Mouse (Mus musculus) neural tube, embryonic 12.5 days (tissue): ENCODE measurements around the gene Dgki. TPM values are rescaled to one million over a fixed set of nuclear protein-coding genes. Genes with fewer than 3 reads are reported as not detected.

ENCODE experiments used
- ATAC-seq: fragments of 200-750 bp; cut with Nextera tagmentation; 2 replicates; pipeline ENCODE4 v1.8.0; 2017; ENCODE audit warnings: low read depth, mild to moderate bottlenecking, moderate TSS enrichment, moderate library complexity; ENCODE audit not compliant: low FRiP score
- H3K27ac ChIP-seq: fragments of 300-500 bp; sonication (generic); 2 replicates; pipeline ENCODE4 v1.5.1; 2016
- H3K27me3 ChIP-seq: fragments of 300-500 bp; sonication (generic); replicated peaks from 2 replicates; pipeline ENCODE4 v1.6.1; 2016; ENCODE audit warnings: mild to moderate bottlenecking
- H3K36me3 ChIP-seq: fragments of 300-500 bp; sonication (generic); 2 replicates; pipeline ENCODE4 v1.6.1; 2016; ENCODE audit warnings: mild to moderate bottlenecking
- H3K4me1 ChIP-seq: fragments of 300-500 bp; sonication (generic); 2 replicates; pipeline ENCODE4 v1.6.1; 2016
- H3K4me2 ChIP-seq: fragments of 300-500 bp; sonication (generic); replicated peaks from 2 replicates; pipeline ENCODE4 v1.6.1; 2016; ENCODE audit warnings: mild to moderate bottlenecking
- H3K4me3 ChIP-seq: fragments of 300-500 bp; sonication (generic); 2 replicates; pipeline ENCODE4 v1.5.1; 2016
- H3K9ac ChIP-seq: fragments of 300-500 bp; sonication (generic); 2 replicates; pipeline ENCODE4 v1.6.1; 2016; ENCODE audit warnings: mild to moderate bottlenecking
- H3K9me3 ChIP-seq: fragments of 300-500 bp; sonication (generic); 2 replicates; pipeline ENCODE4 v1.6.1; 2016; ENCODE audit warnings: mild to moderate bottlenecking
- WGBS: fragments of 180-500 bp; shearing (Covaris S2); methylation state at CpG from one replicate; pipeline ENCODE4 v1.1.7; 2016; 5-methylcytosine and 5-hydroxymethylcytosine counted together
- polyA plus RNA-seq: library from polyadenylated mRNA; unstranded; fragments of >200 nt; fragmentation: Nextera tagmentation; extraction: Ambion mirVana; gene quantifications from 2 replicates; pipeline ENCODE4 v1.2.1, GENCODE M21; 2016

The Dgki gene
- polyA plus RNA-seq, 1 experiment from 2014 or later = 4.9 TPM

DNA sequence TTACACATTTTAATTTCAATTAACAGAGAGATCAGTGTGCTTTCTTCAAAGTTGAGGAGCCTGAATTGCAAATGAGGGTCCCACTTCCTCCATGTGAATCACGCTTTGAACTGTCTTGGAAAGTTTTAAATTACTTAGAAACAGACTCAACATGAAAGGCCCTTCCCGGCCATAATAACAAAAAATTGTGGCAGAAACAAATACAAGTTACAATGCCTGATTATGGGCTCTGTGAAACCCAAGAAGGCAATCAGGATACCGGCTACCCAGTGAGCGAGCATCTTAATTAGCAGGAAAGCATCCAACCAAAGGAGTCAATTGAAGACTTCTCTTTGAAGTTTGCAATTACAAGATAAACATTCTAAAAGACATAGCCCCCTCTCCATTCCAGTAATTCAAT lies 292.4 kb downstream of the Dgki start:
- H3K4me1 ChIP-seq = no peaks in the 10 kb centered on the region
- WGBS = 13% methylated on average over 4 of the region's 4 CpGs
- no peak overlapping the region for H3K4me2 ChIP-seq
- no peaks in the 10 kb centered on the region for H3K9me3 ChIP-seq
- H3K27me3 ChIP-seq = no peaks in the 10 kb centered on the region
- H3K4me3 ChIP-seq = no peak overlapping the region
- H3K9ac ChIP-seq = no peak overlapping the region
- no peak overlapping the region for H3K27ac ChIP-seq
- ATAC-seq = no peak
- no peaks in the 10 kb centered on the region for H3K36me3 ChIP-seq

DNA sequence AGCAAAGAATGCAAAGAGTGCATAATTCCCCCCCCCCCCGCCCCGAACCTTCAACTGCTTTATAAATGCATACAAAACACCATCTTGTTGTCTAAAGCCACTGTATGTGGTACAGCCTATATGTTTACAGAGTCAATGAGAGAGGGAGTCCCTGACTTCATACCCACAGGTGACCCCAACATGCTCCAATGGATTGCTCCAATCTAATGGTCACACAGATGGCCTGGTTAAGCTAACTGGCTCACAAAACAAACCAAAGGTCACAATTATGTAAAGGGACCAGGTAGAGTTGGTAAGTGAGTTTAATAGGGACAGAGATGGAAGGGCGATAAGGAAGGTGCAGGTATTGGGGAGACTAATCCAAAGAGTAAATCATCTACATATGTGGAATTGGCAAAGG lies 295.1 kb downstream of the Dgki start:
- Histone ChIP-seq H3K27me3 (no peaks in the 10 kb centered on the region), H3K4me3 (no peak overlapping the region), H3K4me2 (no peak overlapping the region), H3K9me3 (no peaks in the 10 kb centered on the region), H3K36me3 (no peaks in the 10 kb centered on the region), H3K9ac (no peak overlapping the region), H3K4me1 (no peaks in the 10 kb centered on the region), H3K27ac (no peak overlapping the region)
- 96% methylated on average over 3 of the region's 3 CpGs for WGBS
- ATAC-seq = no peak

DNA sequence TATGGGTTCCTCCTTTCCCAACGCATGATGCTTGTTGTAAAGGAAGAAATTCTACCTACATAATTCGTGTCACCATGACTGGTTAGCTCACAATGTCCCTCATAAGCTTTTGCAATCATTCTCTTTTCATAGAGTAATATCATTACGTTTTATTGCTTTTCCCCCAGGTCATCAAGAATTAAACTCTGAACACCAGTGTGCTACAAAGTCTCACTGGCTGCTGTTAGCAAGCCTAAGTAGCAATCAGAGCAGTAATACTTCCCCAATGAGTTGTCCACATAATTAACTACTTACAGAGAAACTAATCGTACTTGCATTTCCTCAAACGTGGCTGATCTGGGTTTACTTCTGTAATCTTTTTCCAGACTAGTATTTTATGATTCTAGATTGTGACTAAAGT lies 296.7 kb downstream of the Dgki start:
- ATAC-seq = no peak
- 67% methylated on average over 5 of the region's 5 CpGs for WGBS

DNA sequence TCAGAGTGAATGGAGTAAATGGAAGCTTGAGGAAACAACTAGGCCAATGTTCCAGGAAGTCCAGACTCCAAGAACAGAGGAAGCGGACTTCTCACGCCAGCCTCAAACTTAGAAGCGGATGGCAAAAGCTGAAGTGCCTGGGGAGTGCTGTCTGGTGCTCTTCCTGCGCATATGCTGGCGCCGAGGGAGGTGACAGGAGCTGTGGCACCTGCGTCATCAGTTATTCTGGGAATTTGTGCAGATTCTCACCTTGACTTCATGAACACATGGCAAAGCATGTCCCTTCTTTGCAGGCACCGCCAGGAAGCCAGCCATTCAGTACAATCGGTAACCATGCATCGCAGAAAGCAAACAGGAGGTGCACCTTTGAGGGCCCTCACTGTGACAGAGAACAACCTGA lies 301.0 kb downstream of the Dgki start:
- Histone ChIP-seq H3K9me3 (no peaks in the 10 kb centered on the region), H3K9ac (no peak overlapping the region), H3K27me3 (no peaks in the 10 kb centered on the region), H3K27ac (no peak overlapping the region), H3K4me3 (no peak overlapping the region), H3K4me2 (no peak overlapping the region), H3K36me3 (no peaks in the 10 kb centered on the region), H3K4me1 (no peaks in the 10 kb centered on the region)
- 89% methylated on average over 10 of the region's 10 CpGs for WGBS
- no peak for ATAC-seq

More for the DNA sequence above, 296.7 kb downstream of the Dgki start:
- Histone ChIP-seq H3K27me3 (no peaks in the 10 kb centered on the region), H3K9ac (no peak overlapping the region), H3K4me2 (no peak overlapping the region), H3K36me3 (no peaks in the 10 kb centered on the region), H3K4me3 (no peak overlapping the region), H3K4me1 (no peaks in the 10 kb centered on the region), H3K9me3 (no peaks in the 10 kb centered on the region), H3K27ac (no peak overlapping the region)

DNA sequence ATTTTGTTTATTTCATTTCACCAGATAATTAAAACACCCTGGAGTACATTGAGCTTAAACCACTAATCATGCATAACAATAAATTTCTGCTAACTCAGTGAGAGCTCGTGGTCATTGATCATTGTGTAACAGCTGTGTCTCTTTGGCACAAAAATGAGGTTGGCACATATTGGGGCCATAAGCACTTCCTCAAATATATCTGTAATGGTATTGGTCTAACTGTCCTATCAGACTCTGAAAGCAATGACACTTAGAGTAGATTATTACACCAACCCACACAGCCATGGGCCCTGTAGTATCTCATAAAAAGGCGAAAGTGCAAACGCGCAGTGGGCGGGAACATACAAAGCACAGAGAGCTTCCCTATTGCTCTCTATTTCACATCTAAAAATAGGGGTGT lies 305.7 kb downstream of the Dgki start:
- Histone ChIP-seq H3K9ac (no peak overlapping the region), H3K36me3 (no peaks in the 10 kb centered on the region), H3K4me1 (no peaks in the 10 kb centered on the region), H3K27me3 (no peaks in the 10 kb centered on the region), H3K4me3 (no peak overlapping the region), H3K27ac (no peak overlapping the region), H3K4me2 (no peak overlapping the region), H3K9me3 (no peaks in the 10 kb centered on the region)
- 91% methylated on average over 5 of the region's 5 CpGs for WGBS
- no peak for ATAC-seq

DNA sequence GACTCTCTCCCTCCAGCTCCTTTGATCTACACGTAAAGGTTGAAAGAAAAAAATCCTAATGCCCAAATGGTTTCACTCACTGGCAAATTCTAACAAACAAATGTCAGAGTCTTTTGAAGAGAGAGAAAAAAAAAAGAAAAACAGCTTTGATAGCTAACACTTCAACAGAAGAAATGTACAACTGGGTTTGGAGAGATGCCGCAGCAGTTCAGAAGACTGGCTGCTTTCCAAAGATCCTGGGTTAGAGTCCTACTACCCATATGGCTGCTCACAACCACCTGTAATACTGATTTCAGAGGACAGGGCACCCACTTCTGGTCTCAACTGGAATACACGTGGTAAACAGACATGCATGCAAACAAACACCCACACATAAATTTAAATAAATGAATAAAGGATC lies 309.8 kb downstream of the Dgki start:
- WGBS = 74% methylated on average over 3 of the region's 3 CpGs
- Histone ChIP-seq H3K4me1 (no peaks in the 10 kb centered on the region), H3K27ac (no peak overlapping the region), H3K4me2 (no peak overlapping the region), H3K27me3 (no peaks in the 10 kb centered on the region), H3K36me3 (no peaks in the 10 kb centered on the region), H3K4me3 (no peak overlapping the region), H3K9me3 (no peaks in the 10 kb centered on the region), H3K9ac (no peak overlapping the region)
- no peak for ATAC-seq

DNA sequence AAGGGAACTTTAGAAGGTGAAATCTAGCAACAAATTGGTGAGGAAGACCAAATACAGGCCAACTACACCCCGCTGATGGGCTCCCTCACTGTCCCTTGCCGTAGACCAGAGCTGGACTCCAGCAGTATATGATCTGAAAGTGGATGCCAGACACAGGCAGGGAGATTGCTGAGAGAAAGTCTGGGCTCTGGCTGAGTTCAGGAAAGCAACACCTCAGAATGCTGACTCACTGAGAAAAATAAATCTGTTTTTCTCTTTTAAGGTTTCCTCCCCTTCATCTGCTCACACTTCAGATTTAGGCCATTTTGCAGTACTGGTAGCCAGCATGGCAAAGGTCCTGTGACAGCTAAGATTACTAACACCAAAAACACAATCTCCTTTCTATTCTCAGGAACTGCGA lies 311.2 kb downstream of the Dgki start:
- Histone ChIP-seq H3K4me3 (no peak overlapping the region), H3K4me1 (no peaks in the 10 kb centered on the region), H3K36me3 (no peaks in the 10 kb centered on the region), H3K4me2 (no peak overlapping the region), H3K9ac (no peak overlapping the region), H3K9me3 (no peaks in the 10 kb centered on the region), H3K27me3 (no peaks in the 10 kb centered on the region), H3K27ac (no peak overlapping the region)
- 93% methylated on average over 3 of the region's 3 CpGs for WGBS
- no peak for ATAC-seq

DNA sequence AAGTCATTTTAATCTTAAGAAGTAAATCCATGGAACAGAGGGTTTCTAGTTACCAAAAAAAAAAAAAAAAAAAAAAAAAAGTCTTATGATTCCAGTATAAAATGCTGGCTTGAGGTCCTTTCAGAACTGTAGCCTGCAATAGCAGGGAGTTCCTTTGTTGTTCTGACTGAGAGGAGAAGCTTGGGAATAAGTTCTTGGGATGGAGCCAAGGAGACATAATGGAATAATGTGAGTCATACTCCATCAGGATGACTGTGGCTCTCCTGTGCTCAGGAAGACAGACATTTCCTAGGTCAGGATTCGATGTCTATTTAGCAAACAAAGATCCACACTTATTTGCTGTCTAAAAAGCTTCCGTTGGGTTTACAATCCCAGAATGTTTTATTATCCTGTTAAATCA lies 318.3 kb downstream of the Dgki start:
- no peak overlapping the region for H3K27ac ChIP-seq
- H3K9ac ChIP-seq = no peak overlapping the region
- no peaks in the 10 kb centered on the region for H3K9me3 ChIP-seq

DNA sequence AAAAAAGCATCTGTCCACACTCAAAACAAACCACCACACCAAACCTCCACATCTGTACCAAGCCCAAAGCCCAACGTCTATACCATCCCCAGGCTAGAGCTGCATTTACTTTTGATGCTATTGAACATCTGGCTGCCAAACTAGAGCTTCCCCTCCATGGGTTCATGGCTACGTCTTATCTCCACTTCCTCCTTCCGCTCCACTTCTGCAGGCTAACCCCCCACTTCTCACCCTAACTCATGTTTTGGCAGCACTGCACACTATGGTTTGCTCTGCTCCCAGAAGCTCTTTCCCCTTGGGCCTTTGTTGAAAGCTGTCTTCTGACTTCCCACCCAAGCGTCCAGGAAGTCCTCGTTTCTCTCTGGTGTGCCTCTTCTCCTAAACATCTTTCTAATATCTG lies 319.5 kb downstream of the Dgki start:
- no peaks in the 10 kb centered on the region for H3K27me3 ChIP-seq
- 90% methylated on average over 5 of the region's 5 CpGs for WGBS
- no peaks in the 10 kb centered on the region for H3K9me3 ChIP-seq
- no peak for ATAC-seq
- no peak overlapping the region for H3K4me3 ChIP-seq
- H3K27ac ChIP-seq = no peak overlapping the region
- no peaks in the 10 kb centered on the region for H3K36me3 ChIP-seq
- H3K4me2 ChIP-seq = no peak overlapping the region
- H3K9ac ChIP-seq = no peak overlapping the region
- H3K4me1 ChIP-seq = no peaks in the 10 kb centered on the region

More for the DNA sequence above, 318.3 kb downstream of the Dgki start:
- no peak for ATAC-seq
- 77% methylated on average over 2 of the region's 2 CpGs for WGBS
- Histone ChIP-seq H3K4me1 (no peaks in the 10 kb centered on the region), H3K27me3 (no peaks in the 10 kb centered on the region), H3K36me3 (no peaks in the 10 kb centered on the region), H3K4me3 (no peak overlapping the region), H3K4me2 (no peak overlapping the region)

DNA sequence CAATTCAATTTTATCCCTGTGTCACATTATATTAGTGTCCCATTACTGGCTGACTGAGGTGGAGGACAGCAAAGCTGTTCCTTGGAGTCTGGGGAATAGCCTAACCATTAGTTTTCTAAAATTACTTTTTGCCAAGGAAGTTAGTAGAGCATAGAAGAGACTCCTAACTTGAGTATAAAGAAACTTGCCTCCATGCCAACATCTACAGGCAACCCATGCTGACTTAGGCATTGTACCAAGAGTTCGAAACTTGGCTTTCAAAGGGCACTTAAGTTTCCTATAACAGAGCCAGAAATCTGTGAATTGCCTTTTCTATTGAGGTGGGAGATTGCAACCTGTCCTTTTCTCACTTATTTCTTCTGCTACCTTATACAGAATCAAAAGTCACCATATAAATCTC lies 321.8 kb downstream of the Dgki start:
- no peaks in the 10 kb centered on the region for H3K36me3 ChIP-seq
- H3K4me3 ChIP-seq = no peak overlapping the region
- no peak overlapping the region for H3K27ac ChIP-seq
- H3K4me2 ChIP-seq = no peak overlapping the region
- H3K27me3 ChIP-seq = no peaks in the 10 kb centered on the region
- H3K9ac ChIP-seq = no peak overlapping the region
- ATAC-seq = no peak
- no peaks in the 10 kb centered on the region for H3K9me3 ChIP-seq
- 90% methylated on average over 1 of the region's 1 CpGs for WGBS
- H3K4me1 ChIP-seq = no peaks in the 10 kb centered on the region

DNA sequence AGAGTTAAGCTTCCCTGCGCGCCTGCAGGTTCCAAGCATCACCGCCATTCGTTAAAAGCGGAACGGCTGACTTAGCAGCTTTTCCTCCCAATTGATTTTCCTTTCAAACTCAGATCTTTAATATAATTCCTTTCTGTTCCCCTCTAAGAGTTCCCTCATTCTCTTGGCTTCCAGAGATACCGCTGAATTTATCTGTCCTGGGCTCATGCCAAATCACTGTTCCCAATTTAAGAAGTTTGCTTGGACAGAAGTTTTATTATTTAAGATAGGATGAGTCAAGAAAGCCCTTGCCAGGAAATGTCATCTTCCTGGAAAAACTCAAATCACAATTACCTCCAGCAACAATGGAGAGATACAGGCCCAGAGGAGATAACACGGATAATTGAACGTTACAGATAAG lies 326.9 kb downstream of the Dgki start:
- H3K9me3 ChIP-seq = no peaks in the 10 kb centered on the region
- no peak overlapping the region for H3K4me3 ChIP-seq
- H3K4me2 ChIP-seq = no peak overlapping the region
- no peaks in the 10 kb centered on the region for H3K4me1 ChIP-seq
- ATAC-seq = no peak
- no peaks in the 10 kb centered on the region for H3K27me3 ChIP-seq
- no peak overlapping the region for H3K9ac ChIP-seq
- H3K27ac ChIP-seq = no peak overlapping the region
- WGBS = 84% methylated on average over 9 of the region's 9 CpGs
- H3K36me3 ChIP-seq = no peaks in the 10 kb centered on the region

DNA sequence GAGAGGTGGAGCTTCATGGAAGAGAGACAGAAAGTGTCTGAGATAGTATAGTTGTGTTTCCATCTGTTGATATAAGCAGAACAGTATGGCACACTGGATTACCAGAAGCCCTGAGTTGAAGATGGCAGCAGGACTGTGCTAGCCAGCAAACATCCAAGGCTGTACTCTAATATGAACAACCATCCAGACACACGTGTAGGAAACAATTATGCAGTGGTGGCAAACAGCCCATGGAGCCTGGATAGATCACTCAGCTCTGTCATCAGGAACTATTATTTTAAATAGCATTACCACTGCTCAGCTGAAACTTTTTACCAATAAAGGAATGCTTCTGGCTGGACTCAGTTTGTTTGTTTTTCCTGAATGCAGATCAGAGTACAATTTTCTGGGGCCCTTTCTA lies 327.5 kb downstream of the Dgki start:
- Histone ChIP-seq H3K9me3 (no peaks in the 10 kb centered on the region), H3K4me1 (no peaks in the 10 kb centered on the region), H3K27ac (no peak overlapping the region), H3K27me3 (no peaks in the 10 kb centered on the region), H3K4me2 (no peak overlapping the region), H3K9ac (no peak overlapping the region), H3K4me3 (no peak overlapping the region), H3K36me3 (no peaks in the 10 kb centered on the region)
- 77% methylated on average over 1 of the region's 1 CpGs for WGBS
- no peak for ATAC-seq

DNA sequence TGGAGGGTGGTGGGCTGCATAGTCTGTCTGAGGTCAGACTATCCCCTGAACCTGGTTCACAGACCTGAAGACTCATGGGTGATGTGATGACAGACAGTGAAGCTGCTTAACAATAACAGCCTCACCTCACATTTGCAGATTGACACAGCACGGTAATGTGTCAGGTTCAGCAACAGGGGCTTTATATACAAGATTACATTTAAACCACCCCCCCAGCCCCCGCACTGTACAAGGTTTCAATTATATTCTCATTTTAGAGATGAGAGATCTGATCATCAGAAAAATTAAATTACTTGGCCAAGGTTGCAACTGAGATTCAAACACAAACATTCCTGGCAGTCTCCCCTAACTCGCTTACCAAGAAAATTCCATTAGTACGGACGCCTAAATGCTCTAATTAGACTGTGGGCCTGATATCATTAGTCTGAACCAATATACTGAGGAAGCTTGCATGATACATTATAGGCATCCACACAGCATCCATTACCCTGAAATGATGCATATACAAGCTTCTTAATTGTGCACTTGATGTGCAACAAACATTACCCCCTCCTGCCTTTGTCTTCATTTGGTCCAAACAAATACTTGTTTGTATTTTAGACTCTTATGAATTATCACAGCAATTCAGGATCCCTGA lies 330.6 kb downstream of the Dgki start:
- H3K36me3 ChIP-seq = no peaks in the 10 kb centered on the region
- no peak for ATAC-seq
- WGBS = 88% methylated on average over 5 of the region's 5 CpGs
- H3K9me3 ChIP-seq = no peaks in the 10 kb centered on the region
- no peaks in the 10 kb centered on the region for H3K4me1 ChIP-seq
- H3K27ac ChIP-seq = no peak overlapping the region
- no peak overlapping the region for H3K9ac ChIP-seq
- no peak overlapping the region for H3K4me3 ChIP-seq
- H3K27me3 ChIP-seq = no peaks in the 10 kb centered on the region
- H3K4me2 ChIP-seq = no peak overlapping the region
